Mouse (Mus musculus): ENCODE measurements at regions not wholly inside any gene's neighbourhood (a gene's known extent, or its start where the extent isn't known, plus 50 kb on each side); places are given as distances from the start of the nearest gene placed in this dataset.

GRCm38 (mm10) chr15:63400445-63400844 is 444.5 kb downstream of the Gsdmc2 start:
- TF ChIP-seq CTCF (IDR thresholded peaks at IDR 0.05; ENCODE audit: low read depth, low read length), result no peak
- TF ChIP-seq POLR2A (IDR thresholded peaks at IDR 0.05; ENCODE audit: extremely low read depth, insufficient read depth, low read length), result no peak
